Mouse (Mus musculus) adrenal gland, postnatal 36 days (tissue): ENCODE measurements around the gene Ell. TPM values are rescaled to one million over a fixed set of nuclear protein-coding genes. Genes with fewer than 3 reads are reported as not detected.
"Not testable (repeated sequence)": the region's sequence is repeated elsewhere in the genome, so short reads cannot be mapped to it uniquely, and the experiment has no call there.

ENCODE experiments used
- DNase-seq, 2 experiments: peaks; one replicate each; pipeline ENCODE4 v3.0.0; 2021; ENCODE audit warnings: mixed read lengths in 1 of 2
- total RNA-seq, 2 experiments: library from RNA; stranded (reverse); gene quantifications; 2 replicates each; pipeline ENCODE4 v1.2.3; 2021

The Ell gene
- total RNA-seq, 2 experiments from 2014 or later, result 22.3 to 25.3 TPM

DNA sequence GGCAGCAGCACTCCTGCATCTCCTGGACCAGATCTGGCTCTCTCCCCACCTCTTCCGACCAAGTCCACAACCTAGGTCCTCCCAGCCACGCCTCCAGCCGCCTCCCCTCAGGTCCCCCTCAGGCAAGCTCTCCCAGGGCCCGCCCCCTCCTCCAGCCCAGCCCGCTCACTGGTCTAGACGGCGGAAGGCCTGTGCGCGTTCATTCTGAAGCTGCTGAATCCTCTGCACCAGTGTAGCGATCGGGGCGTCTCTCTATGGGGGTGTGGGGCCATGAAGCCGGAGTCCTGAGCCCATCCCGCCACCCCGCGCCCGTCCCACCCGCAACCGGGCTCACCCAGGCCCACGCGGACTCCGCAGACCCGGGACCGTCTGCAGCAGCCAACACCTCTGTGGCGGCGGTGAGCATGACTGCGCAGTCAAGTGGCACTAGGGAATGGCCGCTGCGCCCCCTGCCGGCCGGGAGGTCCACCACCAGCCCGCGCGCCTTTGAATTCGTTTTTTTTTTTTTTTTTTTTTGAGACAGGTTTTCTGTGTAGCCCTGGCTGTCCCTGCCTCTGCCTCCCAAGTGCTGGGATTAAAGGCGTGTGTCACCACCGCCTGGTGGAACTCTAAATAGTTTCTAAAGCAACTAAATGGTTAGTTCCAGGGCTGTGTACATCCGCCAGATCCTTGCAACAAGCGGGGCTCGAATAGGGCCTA, 32.8 kb upstream of the Ell start, which contains the start of gene Rex1bd:
Gene Rex1bd (minus strand): TSS at position 425 of the 699 bp plus-strand sequence.
- DNase-seq, result peak; percentile 95 to 97

DNA sequence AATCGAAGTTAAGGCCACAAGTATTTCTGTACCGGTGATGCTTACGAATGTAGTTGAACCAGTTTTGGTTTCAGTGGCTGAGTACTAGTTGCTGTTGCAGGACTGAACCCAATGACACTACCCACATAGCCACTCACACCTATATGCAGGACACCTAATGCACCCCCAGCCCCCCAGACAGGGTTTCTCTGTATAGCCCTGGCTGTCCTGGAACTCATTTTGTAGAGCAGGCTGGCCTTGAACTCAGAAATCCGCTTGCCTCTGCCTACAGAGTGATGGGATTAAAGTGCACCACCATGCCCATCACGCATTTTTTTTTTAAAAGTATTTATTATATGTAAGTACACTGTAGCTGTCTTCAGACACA, 32.2 kb upstream of the Ell start:
- no peak for DNase-seq

DNA sequence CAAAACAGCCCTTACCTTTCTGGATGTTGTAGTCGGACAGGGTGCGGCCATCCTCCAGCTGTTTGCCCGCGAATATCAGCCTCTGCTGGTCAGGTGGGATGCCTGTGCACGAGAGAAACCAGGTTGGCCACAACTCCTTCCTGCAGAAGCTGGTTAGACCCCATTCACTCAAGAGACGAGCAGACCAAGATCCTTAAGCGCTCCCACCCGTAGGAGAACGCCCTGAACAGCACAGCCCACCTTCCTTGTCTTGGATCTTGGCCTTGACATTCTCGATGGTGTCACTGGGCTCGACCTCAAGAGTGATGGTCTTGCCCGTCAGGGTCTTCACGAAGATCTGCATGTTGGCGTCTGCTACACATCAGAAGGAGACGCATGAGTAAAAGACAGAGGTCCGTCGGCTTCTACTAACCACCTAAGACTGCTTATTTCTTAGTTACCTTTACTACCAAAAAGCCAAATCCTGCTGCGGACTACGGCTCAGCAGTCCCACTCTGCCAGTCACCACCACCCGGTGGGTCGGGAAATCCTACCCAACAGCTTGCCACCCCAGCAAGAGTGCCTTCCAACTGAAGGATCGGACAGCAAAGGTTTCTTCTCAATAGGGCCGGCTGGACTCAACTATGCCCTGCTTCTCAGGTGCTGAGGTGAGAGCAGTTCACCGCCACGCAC, 29.8 kb upstream of the Ell start:
- no peak for DNase-seq

DNA sequence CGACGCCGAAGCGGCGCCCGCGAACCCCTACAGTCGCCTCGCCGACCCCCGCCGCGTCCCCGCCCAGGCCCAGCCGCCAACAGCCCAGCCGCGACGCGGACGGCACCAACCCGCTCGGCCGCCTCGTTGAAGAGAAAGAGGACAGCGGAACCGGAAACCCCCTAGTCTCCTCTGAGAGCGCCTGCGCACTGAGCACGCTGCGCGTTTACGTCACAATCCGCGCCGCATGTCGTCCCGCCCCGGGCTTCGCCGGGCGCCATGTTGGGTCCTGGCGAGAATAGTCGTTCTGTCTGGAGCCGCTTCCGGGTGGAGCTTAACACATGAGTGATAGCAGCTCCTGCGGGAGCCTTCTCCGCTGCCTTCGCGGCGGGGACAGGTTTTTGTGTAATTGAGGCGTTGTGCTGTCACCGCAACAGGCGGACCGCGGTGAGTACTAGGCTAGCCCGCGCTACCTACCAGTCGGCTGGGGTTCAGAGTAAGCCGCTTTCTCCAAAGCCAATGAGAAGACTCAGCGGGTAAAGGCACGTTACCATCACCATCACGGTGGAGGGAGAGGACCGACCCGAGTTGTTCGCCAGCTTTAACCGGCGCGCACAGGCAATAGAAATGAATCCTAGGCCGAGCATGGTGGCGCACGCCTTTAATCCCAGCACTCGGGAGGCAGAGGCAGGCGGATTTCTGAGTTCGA, 28.9 kb upstream of the Ell start, which contains the start of gene Uba52:
Gene Uba52 (minus strand): TSS at position 574 of the 688 bp plus-strand sequence.
- peak; percentile 97 to 98 for DNase-seq

DNA sequence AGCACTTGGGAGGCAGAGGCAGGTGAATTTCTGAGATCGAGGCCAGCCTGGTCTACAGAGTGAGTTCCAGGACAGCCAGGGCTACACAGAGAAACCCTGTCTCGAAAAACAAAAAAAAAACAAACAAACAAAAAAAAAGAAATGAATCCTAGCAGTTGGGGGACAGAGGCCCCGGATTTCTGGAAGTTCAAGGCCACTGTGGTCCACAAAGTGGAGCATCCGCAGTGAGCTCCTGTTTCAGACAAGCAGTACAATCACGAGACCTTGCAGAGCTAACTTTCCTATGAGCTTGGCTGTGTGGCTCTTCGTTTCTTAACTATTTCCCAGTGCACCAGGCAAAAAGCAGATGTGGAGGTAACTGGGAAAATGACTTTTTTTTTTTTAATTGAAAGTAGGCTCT, 28.1 kb upstream of the Ell start:
- not testable (repeated sequence) for DNase-seq

DNA sequence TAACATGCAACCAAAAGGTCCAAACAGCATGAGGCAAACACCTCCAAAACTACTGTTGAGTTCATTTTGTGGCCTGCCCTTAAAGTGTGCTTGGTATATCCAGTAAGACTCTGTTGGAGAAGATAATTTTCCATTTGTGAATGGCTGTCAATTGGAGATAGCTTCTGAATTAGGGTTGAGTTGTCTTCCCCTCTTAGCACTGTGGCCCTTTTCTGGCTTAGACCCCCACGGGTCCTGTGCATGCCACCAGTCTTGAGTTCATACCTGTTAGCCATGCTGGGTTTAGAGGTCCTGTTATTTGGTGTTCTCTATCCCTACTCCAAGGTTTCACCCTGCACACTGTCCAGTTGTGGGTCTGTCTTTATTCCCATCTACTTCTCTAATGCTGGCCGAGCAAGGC, 27.5 kb upstream of the Ell start:
- no peak for DNase-seq

DNA sequence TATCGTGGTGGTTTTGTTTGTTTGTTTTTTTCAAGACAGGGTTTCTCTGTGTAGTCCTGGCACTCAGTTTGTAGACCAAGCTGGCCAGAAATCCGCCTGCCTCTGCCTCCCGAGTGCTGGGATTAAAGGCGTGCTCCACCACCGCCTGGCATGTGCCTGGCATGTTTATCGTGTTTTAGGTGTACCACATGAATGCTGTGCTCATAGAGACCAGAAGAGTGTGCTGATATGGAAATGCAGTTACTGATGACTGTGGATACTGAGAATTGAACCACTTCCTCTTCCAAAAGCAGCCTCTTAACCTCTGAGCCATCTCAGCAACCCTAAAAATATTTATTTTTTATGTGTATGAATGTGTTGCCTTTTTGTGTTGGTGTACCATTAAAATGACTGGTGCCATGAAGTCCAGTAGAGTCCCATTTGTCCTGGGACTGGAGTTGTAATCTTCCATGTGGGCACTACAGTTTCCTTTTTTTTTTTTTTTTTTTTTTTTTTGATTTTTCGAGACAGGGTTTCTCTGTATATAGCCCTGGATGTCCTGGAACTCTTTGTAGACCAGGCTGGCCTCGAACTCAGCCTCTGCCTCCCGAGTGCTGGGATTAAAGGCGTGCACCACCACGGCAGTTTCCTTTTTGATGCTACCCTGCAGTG, 26.9 kb upstream of the Ell start:
- DNase-seq, result no peak

DNA sequence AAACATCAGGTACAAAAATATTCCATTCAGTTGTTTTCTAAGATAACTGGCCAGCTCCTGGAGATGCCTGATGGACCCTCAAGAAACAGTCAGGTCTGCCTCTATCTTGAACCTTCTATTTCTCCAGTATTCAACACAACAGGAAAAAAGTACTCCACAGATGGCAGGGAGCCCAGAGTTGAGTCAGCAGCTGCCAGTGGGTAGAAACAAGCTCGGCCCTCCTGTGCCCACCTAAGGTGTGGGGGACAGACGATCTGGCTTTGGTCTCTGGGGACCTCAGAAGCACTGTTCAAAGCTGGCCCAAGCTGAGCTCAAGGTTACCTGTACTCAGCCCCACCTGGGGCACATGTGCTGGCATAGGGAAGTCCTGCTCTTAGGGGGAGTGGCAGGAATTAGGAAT, 25.8 kb upstream of the Ell start:
- peak; percentile 84 to 88 for DNase-seq

DNA sequence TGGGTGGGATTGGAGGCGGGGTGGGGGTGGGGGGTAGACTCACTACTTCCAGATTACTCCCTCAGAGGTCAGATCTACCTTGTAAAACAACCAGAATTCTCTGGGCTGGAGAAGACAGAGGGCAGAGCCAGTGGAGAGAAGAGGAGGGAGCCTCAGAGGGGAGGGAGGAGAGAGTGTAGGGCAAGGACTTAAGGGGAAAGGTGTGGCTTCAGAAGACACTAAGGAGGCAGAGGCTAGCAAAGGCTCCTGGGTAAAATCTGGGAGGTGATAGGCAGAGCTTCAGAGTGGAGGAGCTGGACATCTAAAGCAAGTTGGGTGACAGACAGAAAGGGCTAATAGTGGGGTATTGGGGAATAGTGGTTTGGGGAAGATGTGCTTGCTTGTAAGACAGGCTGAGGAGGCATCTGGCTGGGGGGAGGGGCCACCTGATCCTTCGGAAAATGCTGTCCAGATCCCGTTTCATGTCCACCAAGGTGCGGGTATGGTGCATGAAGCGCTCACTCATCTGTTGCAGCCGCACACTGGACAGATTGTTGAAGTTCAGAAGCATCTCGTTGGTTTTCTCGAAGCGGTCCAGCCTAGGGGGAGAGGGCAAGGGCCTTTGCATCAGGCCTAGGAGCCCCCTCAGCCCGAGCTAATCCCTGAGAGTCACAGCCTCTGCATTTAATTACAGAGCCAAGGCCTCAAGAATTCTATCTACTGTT, 21.2 kb upstream of the Ell start:
- DNase-seq, result no peak

DNA sequence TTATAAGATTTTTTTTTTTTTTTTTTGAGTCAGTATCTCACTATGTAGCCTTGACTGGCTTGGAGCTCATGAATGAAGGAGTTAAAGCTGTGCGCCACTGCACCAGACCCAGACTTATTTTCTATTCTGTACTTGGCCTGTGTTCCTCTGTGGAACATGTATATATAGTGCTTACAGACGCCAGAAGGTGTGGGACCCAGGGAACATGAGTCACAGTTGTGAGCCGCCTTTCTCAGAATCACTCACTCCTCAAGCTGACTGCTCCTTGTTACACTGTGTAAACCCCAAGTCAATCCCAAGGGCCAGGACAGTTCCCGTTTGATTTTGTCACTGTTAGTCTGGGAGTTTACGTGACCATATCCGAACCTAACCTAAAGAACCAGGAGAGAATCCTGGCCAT, 20.2 kb upstream of the Ell start:
- DNase-seq, result no peak

DNA sequence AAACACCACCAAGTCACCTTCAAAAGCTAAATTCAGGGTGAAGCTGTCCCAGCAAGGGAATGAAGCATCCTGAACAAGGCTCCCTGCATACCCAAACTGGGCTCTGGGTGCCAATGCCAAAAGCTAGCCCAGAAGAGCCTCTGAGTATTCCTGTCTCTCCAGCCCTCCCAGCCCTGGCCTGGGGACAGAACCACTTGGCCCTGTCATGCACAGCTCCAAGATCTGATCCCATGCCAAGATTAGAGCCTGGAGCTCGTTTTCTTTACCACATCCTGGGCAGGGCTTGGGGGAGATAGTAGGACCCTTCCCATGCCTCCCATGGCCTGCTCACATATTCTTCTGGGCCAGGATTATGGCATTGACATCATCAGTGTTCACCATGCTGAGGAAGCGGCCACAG, 19.7 kb upstream of the Ell start:
- no peak for DNase-seq

DNA sequence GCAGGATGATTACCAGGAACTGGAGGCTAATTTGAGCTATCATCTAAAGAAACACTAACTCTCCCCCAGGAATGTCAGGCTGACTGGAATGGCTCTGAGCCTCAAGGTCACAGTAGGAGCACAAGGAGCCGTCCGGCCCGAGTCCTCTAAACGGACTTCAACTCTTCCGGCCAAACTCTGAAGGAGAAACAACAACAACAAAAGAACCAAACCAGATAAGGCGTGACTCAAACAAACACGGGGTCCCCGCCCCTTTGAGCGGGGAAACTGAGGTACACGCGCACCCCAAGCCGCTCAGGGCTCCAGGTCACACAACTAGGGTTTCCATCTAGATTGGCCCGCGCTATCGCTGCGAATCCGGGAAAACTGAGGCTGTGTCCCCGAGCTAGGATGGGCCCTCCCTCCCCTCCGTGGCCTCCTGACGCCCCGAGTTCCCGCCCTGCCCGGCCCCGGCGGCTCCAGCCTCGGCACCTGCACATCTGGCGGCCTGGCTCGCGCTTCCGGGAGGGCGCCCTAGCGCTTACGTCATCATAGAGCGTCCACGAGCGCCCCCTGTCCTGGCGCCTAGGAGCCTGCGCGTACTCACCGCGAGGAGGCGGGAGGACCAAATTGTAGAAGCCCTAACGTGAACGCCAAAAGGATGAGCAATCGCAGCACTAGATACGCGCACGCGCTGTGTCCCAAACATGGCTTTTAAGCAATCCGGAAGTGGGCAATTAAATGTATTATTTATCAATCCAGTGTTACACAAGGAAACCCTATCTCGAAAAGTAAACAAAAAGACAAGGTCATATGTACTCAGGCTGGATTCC, 16.5 kb upstream of the Ell start:
- peak; percentile 96 for DNase-seq

DNA sequence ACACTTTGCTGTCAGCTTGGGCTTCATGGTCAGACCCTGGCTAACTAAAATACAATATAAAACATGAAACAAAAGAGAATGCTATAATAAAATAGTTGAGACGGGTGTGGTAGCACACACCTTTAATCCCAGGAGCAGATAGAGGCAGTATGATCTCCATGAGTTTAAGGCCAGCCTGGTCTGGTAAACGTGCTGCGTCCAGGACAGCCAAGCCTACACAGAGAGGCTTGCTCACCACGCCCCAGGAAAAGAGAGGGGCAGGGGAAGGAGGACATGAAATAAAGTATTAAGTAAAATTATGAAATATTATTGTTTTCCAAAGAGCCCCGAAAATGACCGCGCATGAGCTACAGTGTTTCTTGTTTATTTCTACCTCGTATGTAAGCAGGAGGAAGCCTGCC, 12.1 kb upstream of the Ell start:
- no peak for DNase-seq

DNA sequence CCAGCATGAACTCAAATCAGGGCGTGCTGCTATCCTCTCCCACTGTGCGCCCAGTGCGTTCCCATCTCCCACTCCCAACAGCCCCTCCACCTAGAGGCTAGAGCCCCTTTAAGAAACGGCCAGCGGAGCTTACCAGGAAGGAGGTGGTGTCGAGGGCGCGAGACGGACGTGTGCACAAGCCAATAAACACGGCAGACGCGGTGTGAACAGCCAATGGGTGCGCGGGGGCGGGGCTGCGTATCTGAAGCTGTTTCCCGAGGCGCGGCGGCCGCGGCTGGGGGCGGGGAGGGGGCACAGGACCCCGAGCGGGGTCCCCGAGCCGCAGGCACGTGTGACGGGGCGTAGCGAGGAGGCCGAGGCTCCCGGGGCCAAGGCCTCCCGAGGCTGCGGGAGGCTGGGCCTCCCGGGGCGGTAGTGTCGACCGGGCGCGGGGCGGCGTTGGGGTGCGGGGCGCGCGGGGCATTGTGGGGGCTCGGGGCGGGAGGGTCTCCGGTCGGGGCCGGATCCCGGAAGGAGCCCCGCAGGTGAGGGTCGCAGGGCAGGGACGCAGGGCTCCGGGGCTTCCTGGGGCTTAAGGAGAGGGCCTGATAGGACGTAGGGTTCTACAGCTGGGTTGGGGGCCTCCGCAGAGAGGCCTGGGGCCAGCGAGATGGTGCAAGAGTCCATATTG, 11.6 kb upstream of the Ell start, which contains the start of the genes Fkbp8 and Kxd1:
Gene Fkbp8 (plus strand): TSS at position 213 of the 670 bp plus-strand sequence.
Gene Kxd1 (minus strand): TSS at position 445 of the 670 bp plus-strand sequence.
- DNase-seq, result peak; percentile 97 to 98

DNA sequence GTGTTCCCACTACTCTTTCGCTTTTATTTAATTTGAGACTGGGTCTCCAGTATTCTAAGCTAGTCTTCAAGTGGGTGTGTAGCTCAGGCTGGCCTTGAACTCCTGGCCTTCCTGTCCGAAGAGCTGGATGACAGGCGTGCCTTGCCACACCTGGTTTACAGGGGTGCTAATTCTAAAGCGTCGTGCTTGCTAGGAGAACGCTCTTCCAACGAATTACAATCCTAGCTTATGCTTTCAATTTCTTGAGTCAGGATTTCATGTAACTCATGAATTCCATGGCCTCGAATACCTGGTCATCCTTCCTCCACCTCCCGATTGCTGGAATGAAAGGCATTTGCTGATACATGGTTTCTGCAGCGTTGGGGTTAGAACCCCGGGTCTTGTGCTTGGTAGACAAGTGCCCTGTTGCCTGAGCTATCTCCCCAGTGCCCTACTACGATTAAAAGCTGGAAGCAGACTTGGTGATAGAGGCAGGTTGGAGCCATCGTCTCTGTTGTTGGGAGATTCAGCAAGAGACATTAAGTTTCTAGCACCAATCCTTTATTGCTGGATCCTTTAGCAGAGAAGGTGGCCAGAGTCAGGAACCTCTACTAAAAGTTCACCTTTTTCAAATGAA, 11.0 kb upstream of the Ell start:
- DNase-seq, result no peak

DNA sequence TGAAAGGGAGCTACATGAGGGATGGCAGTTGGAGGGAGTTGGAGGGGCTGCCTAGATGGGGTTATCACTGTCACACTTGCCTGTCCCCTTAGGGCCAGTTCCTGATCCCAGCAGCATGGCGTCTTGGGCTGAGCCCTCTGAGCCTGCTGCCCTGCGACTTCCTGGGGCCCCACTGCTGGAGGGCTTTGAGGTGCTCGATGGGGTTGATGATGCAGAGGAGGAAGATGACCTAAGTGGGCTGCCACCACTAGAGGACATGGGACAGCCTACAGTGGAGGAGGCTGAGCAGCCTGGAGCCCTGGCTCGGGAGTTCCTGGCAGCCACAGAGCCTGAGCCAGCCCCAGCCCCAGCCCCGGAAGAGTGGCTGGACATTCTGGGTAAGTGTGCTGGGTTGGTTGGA, 10.0 kb upstream of the Ell start:
- DNase-seq, result no peak

DNA sequence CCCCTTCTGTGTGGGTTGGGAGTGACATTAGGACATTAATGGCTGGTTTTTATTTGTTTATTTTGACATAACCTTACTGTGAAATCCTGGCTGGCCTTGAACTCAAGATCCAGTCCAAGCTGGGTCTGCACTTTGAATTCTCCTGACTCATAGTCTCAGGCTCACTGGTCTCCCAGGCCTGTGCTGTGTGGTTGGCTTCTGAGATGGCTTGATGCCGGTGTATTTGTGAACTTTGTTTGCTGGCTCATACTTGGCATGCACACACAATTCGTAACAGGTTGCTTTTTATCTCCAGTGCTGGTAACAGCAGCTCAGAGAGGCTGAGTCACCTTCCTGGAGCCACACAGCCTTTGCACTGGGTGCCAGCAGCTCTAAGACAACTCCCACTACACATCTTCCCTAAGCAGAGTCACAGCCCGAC, 9.5 kb upstream of the Ell start:
- DNase-seq, result peak; percentile 67 to 69

DNA sequence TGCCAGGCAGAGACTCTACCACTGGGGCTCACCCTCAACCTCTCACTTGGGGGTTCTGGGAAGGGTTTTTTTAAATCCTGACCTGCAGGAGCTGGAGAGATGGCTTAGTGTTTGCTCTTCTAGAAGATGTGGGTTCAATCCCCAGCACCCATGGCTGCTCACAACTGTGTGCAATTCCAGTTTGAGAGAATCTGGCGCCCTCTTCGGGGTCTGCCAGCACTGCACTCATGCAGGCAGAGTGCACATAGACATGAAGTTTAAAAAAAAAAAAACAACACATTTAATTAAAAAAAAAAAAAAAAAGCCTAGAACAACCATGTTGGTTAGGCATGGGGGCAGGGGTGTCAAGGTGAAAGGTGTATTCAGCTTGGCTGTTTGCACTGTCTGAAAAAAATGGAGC, 8.9 kb upstream of the Ell start:
- DNase-seq, result no peak

DNA sequence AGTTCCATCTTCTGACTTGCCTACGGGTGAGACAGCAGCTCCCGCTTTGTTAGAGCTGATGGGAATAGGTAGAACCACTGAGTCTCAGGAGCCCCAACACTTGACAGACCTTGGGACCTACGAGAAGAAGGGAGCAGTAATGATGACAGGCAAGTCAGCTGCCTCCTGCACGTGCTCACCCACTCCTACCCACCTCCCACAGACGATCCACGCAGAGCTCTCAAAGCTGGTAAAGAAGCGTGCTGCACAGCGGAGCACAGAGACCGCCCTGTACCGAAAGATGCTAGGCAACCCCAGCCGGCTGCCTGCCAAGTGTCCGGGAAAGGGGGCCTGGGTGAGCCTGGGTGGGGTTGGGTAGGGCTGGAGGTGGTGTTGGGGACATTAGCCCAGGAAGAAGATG, 5.0 kb upstream of the Ell start:
- DNase-seq, result no peak

DNA sequence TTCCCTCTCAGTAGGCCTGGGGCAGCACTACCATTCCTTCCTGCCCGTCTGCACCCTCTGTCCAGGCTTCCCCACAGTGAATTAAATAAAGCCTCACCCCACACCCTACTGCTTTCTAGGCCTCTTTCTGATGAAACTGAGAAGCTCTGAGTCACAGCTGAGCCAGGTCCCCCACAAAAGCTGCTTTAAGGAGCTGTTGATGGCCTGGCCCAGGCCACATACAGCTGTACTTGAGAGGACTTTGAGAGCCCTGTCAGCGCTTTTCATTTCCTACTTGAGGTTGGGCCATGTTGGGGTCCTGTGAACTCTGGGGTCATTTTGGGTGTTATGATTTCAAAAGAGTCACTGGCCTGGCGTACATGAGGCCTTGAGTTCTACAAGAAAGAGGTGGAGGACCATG, 4.0 kb upstream of the Ell start:
- no peak for DNase-seq
